Mouse (Mus musculus) thymus, adult 2 months (tissue): ENCODE measurements around the gene Ust.

ENCODE experiments used
- CTCF ChIP-seq: fragments of 200-500 bp; IDR thresholded peaks from 2 replicates; pipeline ENCODE4 v1.5.1; 2012; ENCODE audit warnings: mild to moderate bottlenecking, control low read depth, low read length, moderate library complexity, borderline replicate concordance; ENCODE audit not compliant: control insufficient read depth, poor library complexity, insufficient read depth; ENCODE audit errors: extremely low read depth
- POLR2A ChIP-seq: fragments of 200-500 bp; IDR thresholded peaks from 2 replicates; pipeline ENCODE4 v1.6.1; 2012; ENCODE audit warnings: mild to moderate bottlenecking, low read length, control low read depth, moderate library complexity; ENCODE audit not compliant: control insufficient read depth, poor library complexity, insufficient read depth; ENCODE audit errors: extremely low read depth

GRCm38 (mm10) chr10:8447681-8448080, 70.9 kb downstream of the Ust start:
- TF ChIP-seq CTCF (no peak), POLR2A (no peak)
